Mouse (Mus musculus) myocyte (in vitro differentiated cells): ENCODE data around the gene Phyhd1.

Source experiments
- CEBPB ChIP-seq: IDR thresholded peaks from 2 replicates; pipeline ENCODE4 v1.6.1; 2011; ENCODE audit warnings: mild to moderate bottlenecking, moderate library complexity; ENCODE audit not compliant: poor library complexity, insufficient read depth, severe bottlenecking
- POLR2A ChIP-seq: IDR thresholded peaks from one replicate; pipeline ENCODE4 v1.6.1; 2011; ENCODE audit warnings: low read depth, mild to moderate bottlenecking, control low read depth, moderate library complexity; ENCODE audit not compliant: insufficient read length
- USF1 ChIP-seq: IDR thresholded peaks from one replicate; pipeline ENCODE4 v1.6.1; 2011; ENCODE audit warnings: low read depth, mild to moderate bottlenecking, control low read depth, moderate library complexity

DNA sequence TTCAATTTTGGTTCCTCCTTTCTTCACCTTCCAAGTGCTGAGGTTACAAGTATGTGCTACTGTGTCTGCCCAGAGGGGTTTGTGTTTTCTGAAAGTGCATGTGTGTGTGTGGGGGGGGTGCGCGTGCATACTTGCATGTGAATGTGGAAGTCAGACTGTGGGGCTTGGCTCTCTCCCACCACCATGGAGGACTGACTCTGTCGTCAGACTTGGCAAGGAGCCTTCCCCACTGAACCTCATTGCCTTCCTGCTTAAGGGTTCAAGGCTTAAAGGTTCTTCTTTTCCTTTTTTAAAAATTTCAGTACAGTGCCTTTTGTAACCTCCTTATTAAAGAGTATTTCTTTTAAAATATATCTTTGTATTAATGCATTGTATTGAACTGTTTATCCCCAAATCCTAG lies 62.8 kb downstream of the Phyhd1 start:
- TF ChIP-seq POLR2A = no peak
- no peak for TF ChIP-seq USF1
- no peak for TF ChIP-seq CEBPB
